Mouse (Mus musculus) hindbrain, embryonic 15.5 days (tissue): ENCODE measurements at regions not wholly inside any gene's neighbourhood (a gene's known extent, or its start where the extent isn't known, plus 50 kb on each side); places are given as distances from the start of the nearest gene placed in this dataset.

Experiments used
- ATAC-seq: fragments of 200-750 bp; cut with Nextera tagmentation; 2 replicates; pipeline ENCODE4 v1.8.0; 2017; ENCODE audit warnings: low read depth, moderate number of reproducible peaks, moderate TSS enrichment; ENCODE audit not compliant: low FRiP score
- H3K27ac ChIP-seq: fragments of 300-500 bp; sonication (generic); replicated peaks from 2 replicates; pipeline ENCODE4 v1.5.1; 2015; ENCODE audit warnings: mild to moderate bottlenecking, inconsistent platforms
- H3K27me3 ChIP-seq: fragments of 300-500 bp; sonication (generic); 2 replicates; pipeline ENCODE4 v1.6.1; 2015; ENCODE audit warnings: control low read depth, inconsistent platforms
- H3K36me3 ChIP-seq: fragments of 300-500 bp; sonication (generic); 2 replicates; pipeline ENCODE4 v1.6.1; 2015; ENCODE audit warnings: control low read depth, inconsistent platforms
- H3K4me1 ChIP-seq: fragments of 300-500 bp; sonication (generic); replicated peaks from 2 replicates; pipeline ENCODE4 v1.6.1; 2015; ENCODE audit warnings: control low read depth, inconsistent platforms
- H3K4me2 ChIP-seq: fragments of 300-500 bp; sonication (generic); 2 replicates; pipeline ENCODE4 v1.6.1; 2015; ENCODE audit warnings: moderate library complexity, mild to moderate bottlenecking, inconsistent platforms
- H3K4me3 ChIP-seq: fragments of 300-500 bp; sonication (generic); 2 replicates; pipeline ENCODE4 v1.5.1; 2015; ENCODE audit warnings: mild to moderate bottlenecking, inconsistent platforms
- H3K9ac ChIP-seq: fragments of 300-500 bp; sonication (generic); 2 replicates; pipeline ENCODE4 v1.6.1; 2015; ENCODE audit warnings: inconsistent platforms
- H3K9me3 ChIP-seq: fragments of 300-500 bp; sonication (generic); 2 replicates; pipeline ENCODE4 v1.6.1; 2016; ENCODE audit warnings: control low read depth, inconsistent platforms
- WGBS: fragments of 180-500 bp; shearing (Covaris S2); methylation state at CpG from one replicate; pipeline ENCODE4 v1.1.7; 2015; 5-methylcytosine and 5-hydroxymethylcytosine counted together

DNA sequence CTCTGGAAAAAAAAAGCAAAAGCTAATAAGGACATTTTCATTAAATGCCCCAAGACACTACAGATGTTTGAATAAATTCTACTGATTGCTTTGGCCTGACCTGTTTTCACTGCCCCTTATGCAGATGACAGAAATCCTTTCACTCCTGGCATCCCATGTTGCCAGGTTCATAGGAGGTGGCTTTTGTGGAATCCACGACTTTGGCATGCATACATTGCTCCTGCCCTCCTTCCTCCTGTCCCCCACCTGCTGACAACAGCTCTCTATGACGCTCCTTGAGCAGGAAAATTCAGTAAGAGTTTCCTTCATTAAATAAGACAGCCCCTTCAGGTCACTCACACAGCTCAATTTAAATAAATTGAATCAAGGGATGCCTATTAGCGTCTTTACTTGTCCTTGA is 582.5 kb downstream of the Btbd3 start:
- Histone ChIP-seq H3K9me3 (no peaks in the 10 kb centered on the region), H3K9ac (no peak overlapping the region), H3K27me3 (no peaks in the 10 kb centered on the region), H3K27ac (no peak overlapping the region), H3K36me3 (no peaks in the 10 kb centered on the region), H3K4me1 (no peaks in the 10 kb centered on the region), H3K4me3 (no peak overlapping the region), H3K4me2 (no peak overlapping the region)
- no peak for ATAC-seq
- 30% methylated on average over 3 of the region's 3 CpGs for WGBS

DNA sequence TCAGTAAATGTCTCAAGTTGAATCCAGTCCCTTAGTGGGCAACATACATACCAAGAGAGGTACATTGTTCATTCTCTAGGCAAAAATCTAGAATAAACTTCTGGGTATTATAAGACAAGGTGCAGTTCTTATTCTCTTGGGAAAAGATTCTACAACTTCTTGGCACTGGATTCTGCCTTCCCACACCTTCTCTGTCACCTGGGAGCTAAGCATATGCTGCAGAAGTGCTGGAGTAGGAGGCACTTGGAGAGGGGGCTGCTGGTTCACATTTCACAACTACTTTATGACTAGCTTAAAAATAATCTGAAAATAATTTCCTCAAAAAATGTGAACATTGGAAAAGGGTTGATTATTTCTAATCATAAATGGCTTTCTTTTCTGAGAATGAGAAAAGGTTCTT is 602.8 kb downstream of the Btbd3 start:
- no peak for ATAC-seq
- Histone ChIP-seq H3K4me1 (no peaks in the 10 kb centered on the region), H3K27ac (no peak overlapping the region), H3K4me3 (no peak overlapping the region), H3K27me3 (no peaks in the 10 kb centered on the region), H3K36me3 (no peaks in the 10 kb centered on the region), H3K9me3 (no peaks in the 10 kb centered on the region), H3K4me2 (no peak overlapping the region), H3K9ac (no peak overlapping the region)

DNA sequence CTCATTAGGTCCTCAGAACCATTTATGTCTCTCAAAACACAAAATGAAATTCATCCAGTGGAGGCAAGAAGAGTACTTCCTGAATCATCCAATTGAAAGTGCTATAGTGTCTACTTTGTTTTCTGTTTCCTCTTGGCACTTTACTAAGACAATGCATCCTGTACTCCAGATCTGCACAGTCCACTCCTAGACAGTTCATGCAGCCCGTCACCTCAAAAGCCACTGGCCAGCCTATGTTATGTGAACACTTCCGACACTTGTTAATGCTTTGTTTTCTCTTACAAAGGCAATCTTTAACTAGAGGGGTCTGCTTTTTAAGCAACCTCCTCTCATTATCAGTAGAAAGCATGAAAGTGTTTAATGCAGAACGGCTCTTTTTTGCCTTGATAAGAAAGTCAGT is 597.1 kb upstream of the Sptlc3 start:
- H3K36me3 ChIP-seq, result no peaks in the 10 kb centered on the region
- H3K9ac ChIP-seq, result no peak overlapping the region
- H3K27me3 ChIP-seq, result no peaks in the 10 kb centered on the region
- WGBS, result 52% methylated on average over 3 of the region's 3 CpGs
- ATAC-seq, result no peak
- H3K9me3 ChIP-seq, result no peaks in the 10 kb centered on the region
- no peak overlapping the region for H3K4me3 ChIP-seq
- H3K27ac ChIP-seq, result no peak overlapping the region
- no peak overlapping the region for H3K4me2 ChIP-seq
- no peaks in the 10 kb centered on the region for H3K4me1 ChIP-seq

DNA sequence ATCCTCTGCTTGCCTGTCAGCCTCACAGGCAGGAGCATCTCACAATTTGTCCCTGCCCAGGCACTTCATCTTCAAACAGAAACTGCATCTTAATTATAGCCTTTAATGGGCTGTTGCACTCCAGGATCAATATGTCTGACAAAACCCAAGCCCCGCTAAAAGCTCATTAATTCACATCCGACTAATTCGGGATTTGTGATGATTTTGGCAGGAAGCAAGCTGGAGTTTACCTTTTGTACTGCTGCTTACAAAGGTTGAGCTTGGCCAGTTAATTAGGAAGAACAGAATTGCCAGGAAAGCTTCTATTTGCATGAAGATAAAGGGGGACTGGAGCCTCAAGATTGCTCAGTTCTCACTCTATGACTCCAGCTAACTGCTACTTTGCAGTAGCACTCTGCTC is 596.6 kb upstream of the Sptlc3 start:
- no peak overlapping the region for H3K4me3 ChIP-seq
- H3K36me3 ChIP-seq, result no peaks in the 10 kb centered on the region
- no peak overlapping the region for H3K9ac ChIP-seq
- WGBS, result 23% methylated on average over 3 of the region's 3 CpGs
- no peak overlapping the region for H3K27ac ChIP-seq
- ATAC-seq, result no peak
- no peak overlapping the region for H3K4me2 ChIP-seq
- H3K4me1 ChIP-seq, result no peaks in the 10 kb centered on the region
- H3K9me3 ChIP-seq, result no peaks in the 10 kb centered on the region
- H3K27me3 ChIP-seq, result no peaks in the 10 kb centered on the region

DNA sequence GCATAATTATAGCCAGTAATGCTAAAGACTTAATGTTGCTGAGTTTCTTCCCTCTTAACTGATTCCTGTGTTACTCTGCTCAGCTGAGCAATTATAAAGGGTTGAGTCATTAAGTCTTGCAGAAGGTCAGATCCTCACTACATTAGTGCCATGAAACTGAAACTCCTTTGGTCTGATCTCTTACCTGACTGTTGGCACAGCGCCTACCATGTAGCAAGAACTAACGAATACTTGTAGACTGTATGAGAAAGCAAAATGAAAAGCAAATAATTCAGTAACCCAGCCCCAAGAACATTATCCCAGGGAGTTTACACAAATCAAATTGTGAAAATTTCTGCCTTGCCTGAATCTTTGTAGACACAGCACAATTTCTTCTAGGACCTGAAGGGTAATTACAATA is 556.5 kb upstream of the Sptlc3 start:
- H3K4me1 ChIP-seq, result no peaks in the 10 kb centered on the region
- no peak overlapping the region for H3K4me3 ChIP-seq
- H3K27ac ChIP-seq, result no peak overlapping the region
- H3K9ac ChIP-seq, result no peak overlapping the region
- H3K27me3 ChIP-seq, result no peaks in the 10 kb centered on the region
- no peak overlapping the region for H3K4me2 ChIP-seq
- no peak for ATAC-seq
- 85% methylated on average over 2 of the region's 2 CpGs for WGBS
- no peaks in the 10 kb centered on the region for H3K9me3 ChIP-seq
- H3K36me3 ChIP-seq, result no peaks in the 10 kb centered on the region

DNA sequence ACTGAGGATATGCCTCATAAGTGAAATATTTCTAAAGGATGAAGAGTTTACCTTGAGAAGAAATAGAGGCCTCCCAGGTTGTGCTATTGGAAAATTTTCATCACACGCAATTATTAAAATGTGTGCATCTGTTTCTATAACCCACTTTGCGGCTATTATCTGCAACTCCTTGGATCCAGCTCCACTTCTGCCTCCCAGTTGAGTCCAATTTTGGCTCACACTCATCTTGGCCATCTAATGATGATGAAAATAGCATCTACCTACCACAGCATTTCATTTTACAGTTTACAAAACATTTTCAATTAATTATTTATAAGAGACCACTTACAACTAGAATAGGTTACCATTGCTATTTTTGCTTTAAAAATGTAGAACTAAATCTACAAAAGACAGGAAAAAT is 554.3 kb upstream of the Sptlc3 start:
- ATAC-seq, result no peak

DNA sequence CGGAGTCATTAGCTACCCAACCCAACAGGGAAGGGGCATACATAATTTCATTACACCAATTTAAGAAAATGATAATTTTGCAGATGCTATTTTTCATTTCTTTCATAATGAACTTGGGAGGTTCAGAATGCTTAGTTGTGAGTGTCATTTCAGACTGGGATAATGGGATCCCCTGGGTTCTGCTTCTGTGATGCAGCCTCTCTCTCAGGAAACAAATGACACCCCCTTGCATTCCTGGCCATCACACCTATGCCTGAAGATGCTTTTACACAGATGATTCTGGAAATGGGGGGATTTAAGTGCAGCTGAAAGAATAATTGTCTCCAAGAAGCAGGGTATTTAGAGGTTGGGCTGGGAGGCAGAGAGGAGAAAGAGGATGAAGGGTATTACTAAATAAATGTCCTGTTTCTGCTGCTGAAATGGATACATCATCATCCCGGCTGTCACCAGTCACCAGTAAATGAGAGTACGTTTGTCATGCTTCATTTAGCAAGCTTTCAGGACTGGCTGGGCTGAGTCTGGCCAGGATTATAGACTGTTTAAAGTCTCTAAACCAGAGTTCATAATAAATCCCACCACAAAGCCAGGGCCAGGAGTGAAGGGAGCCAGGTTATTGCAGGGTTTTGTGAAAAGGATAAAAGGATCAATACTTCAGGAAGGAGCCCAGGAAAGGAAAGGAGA is 527.5 kb upstream of the Sptlc3 start:
- Histone ChIP-seq H3K27me3 (no peaks in the 10 kb centered on the region), H3K4me3 (no peak overlapping the region), H3K4me2 (no peak overlapping the region), H3K36me3 (no peaks in the 10 kb centered on the region), H3K4me1 (peaks cover 4% of the 10 kb centered on the region; the same call in 1 of the 2 replicates), H3K9me3 (no peaks in the 10 kb centered on the region), H3K9ac (no peak overlapping the region), H3K27ac (peak overlapping the region; percentile 34; the same call in 1 of the 2 replicates)
- 20% methylated on average over 3 of the region's 3 CpGs for WGBS
- no peak for ATAC-seq

More for the DNA sequence above, 554.3 kb upstream of the Sptlc3 start:
- H3K9ac ChIP-seq, result no peak overlapping the region
- no peak overlapping the region for H3K27ac ChIP-seq
- no peak overlapping the region for H3K4me2 ChIP-seq
- no peaks in the 10 kb centered on the region for H3K36me3 ChIP-seq
- H3K27me3 ChIP-seq, result no peaks in the 10 kb centered on the region
- H3K4me1 ChIP-seq, result no peaks in the 10 kb centered on the region
- 90% methylated on average over 2 of the region's 2 CpGs for WGBS
- no peaks in the 10 kb centered on the region for H3K9me3 ChIP-seq
- no peak overlapping the region for H3K4me3 ChIP-seq

DNA sequence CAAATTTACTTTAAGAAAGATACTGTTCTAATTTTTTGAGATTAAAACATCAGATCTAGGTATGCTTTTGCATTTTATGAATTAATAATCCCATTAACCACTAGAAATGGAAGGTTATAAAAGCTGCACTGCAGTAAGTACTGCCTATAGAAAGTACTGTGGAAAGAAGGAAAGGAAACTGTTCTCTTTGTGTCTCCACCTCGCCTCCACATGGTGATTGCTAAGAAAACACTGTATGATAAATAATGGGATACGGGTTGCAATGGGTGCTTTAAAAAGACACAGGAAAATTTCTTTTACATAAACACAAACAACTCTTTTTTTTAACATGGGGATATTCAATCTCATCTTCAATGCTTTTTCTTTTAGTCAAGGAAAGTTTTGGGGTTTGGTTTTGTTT is 519.2 kb upstream of the Sptlc3 start:
- no peaks in the 10 kb centered on the region for H3K36me3 ChIP-seq
- 56% methylated on average over 2 of the region's 2 CpGs for WGBS
- no peak overlapping the region for H3K4me3 ChIP-seq
- H3K9me3 ChIP-seq, result no peaks in the 10 kb centered on the region
- ATAC-seq, result no peak
- no peak overlapping the region for H3K9ac ChIP-seq
- H3K27me3 ChIP-seq, result no peaks in the 10 kb centered on the region
- H3K4me1 ChIP-seq, result no peaks in the 10 kb centered on the region
- H3K27ac ChIP-seq, result no peak overlapping the region
- no peak overlapping the region for H3K4me2 ChIP-seq

DNA sequence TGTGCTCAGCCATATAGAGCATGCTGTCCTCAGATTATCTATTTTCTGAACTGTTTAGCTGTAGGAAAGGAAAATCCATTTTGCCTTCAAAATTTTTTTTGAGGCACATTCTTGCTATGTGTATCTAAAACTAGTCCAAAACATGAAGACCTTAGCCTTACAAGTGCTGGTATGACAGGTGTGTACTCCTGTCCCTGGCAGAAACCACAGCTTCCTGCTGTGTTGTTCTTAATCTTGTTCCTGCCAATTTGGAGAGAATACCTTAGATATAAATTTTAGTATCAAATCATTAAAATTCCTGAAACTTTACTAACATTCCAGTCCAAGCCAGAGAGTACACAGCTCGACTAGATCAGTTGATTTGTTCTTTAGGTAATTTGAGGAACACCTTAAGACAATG is 503.7 kb upstream of the Sptlc3 start:
- no peaks in the 10 kb centered on the region for H3K9me3 ChIP-seq
- no peaks in the 10 kb centered on the region for H3K4me1 ChIP-seq
- no peak for ATAC-seq
- no peak overlapping the region for H3K9ac ChIP-seq
- no peak overlapping the region for H3K27ac ChIP-seq
- H3K36me3 ChIP-seq, result no peaks in the 10 kb centered on the region
- H3K4me2 ChIP-seq, result no peak overlapping the region
- WGBS, result 48% methylated on average over 1 of the region's 1 CpGs
- no peaks in the 10 kb centered on the region for H3K27me3 ChIP-seq
- no peak overlapping the region for H3K4me3 ChIP-seq

DNA sequence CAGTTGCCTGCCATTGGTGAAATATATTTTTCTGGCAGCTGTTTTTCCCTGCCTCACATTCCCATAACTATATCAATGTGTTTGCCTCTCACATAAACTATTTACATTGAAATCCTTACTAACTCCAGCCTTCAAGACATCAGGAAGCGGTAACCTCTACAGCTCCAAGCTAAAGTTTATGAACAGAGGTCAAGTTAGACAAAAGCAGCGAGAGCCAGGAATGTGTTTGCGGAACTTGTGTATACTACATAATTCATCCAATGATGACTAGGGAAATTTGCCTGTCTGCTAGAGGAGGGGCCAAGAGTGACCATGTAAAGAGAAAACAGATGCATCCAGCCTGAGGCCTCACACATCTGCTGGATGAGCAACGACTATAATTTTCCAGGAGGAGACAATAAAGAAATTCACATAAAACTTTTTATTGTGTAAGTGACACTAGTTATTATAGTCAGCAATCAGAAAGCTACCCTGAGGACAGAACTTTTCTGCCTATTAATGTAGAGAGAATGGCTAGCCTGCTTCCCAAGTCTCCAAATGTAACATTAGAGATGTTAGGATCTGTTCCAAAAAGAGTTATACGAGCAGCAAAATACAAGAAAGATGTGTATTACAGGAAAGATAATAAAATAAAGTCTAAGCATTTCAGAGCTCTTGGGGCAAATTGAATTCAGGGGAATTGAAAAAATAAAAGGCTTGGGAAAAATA is 461.5 kb upstream of the Sptlc3 start:
- H3K9ac ChIP-seq, result no peak overlapping the region
- H3K4me1 ChIP-seq, result no peaks in the 10 kb centered on the region
- H3K36me3 ChIP-seq, result no peaks in the 10 kb centered on the region
- H3K27ac ChIP-seq, result no peak overlapping the region
- H3K4me3 ChIP-seq, result no peak overlapping the region
- no peaks in the 10 kb centered on the region for H3K27me3 ChIP-seq
- no peaks in the 10 kb centered on the region for H3K9me3 ChIP-seq
- no peak for ATAC-seq
- H3K4me2 ChIP-seq, result no peak overlapping the region
- WGBS, result 85% methylated on average over 5 of the region's 5 CpGs

DNA sequence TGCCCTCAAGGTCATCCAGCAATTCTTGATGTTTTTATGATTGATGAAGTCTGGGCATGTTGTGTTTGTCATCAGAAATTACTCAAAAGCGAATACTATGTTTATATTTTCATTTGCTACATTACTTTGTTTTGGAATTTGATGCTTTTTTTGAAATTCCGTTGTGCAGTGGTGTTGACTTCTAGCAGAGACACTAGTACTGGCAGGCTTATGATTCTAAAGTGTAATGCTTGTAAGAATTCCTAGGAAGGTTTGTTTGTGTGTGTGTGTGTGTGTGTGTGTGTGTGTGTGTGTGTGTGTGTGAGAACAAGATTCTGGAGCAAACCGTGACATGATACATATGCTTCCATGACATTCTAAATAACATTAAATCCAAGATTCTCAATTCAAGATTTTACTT is 458.9 kb upstream of the Sptlc3 start:
- H3K4me2 ChIP-seq, result no peak overlapping the region
- H3K9ac ChIP-seq, result no peak overlapping the region
- H3K4me3 ChIP-seq, result no peak overlapping the region
- no peak for ATAC-seq
- no peaks in the 10 kb centered on the region for H3K27me3 ChIP-seq
- H3K9me3 ChIP-seq, result no peaks in the 10 kb centered on the region
- H3K27ac ChIP-seq, result no peak overlapping the region
- no peaks in the 10 kb centered on the region for H3K36me3 ChIP-seq
- H3K4me1 ChIP-seq, result no peaks in the 10 kb centered on the region
- 84% methylated on average over 3 of the region's 3 CpGs for WGBS

DNA sequence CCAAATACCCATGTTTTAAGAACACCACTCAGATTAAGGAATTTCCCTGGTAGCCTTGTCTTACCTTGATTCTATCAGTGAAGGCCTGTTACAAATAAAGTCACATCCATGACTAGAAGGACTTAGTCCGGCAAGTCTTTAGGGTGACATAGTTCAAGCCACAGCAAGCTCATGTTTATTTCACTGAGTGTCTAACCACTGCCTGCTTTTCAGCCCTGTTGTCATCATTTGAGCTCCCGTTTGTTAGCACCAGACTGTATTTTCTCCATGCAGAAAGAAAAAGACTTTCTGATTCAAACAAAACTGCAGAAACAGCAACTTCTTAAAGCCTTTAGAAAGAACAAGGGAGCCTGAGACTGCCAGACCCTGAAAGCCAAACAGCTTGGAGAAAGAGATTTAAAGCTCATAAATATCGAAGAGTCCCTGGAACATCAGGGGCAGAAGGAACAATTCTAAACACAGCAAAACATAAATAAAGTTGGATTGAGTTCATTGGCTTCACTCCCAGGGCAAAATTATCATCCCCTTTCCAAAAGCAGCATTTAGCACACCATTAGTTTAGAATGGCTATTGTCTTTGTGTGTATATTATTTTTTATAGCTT is 451.9 kb upstream of the Sptlc3 start:
- no peaks in the 10 kb centered on the region for H3K9me3 ChIP-seq
- no peak for ATAC-seq
- WGBS, result 78% methylated on average over 3 of the region's 3 CpGs

More for the DNA sequence above, 451.9 kb upstream of the Sptlc3 start:
- Histone ChIP-seq H3K9ac (no peak overlapping the region), H3K4me3 (no peak overlapping the region), H3K27ac (no peak overlapping the region), H3K36me3 (no peaks in the 10 kb centered on the region), H3K4me2 (no peak overlapping the region), H3K4me1 (no peaks in the 10 kb centered on the region), H3K27me3 (no peaks in the 10 kb centered on the region)
